Mouse (Mus musculus) C2C12 (cell line): ENCODE data around the gene Treml1. TPM values are rescaled to one million over a fixed set of nuclear protein-coding genes. Genes with fewer than 3 reads are reported as not detected.

Experiments
- H3K27me3 ChIP-seq: one replicate; pipeline ENCODE4 v1.6.1; 2011; ENCODE audit not compliant: control insufficient read depth, insufficient read depth, insufficient read length
- H3K36me3 ChIP-seq: one replicate; pipeline ENCODE4 v1.6.1; 2011; ENCODE audit not compliant: control insufficient read depth, insufficient read depth
- H3K4me3 ChIP-seq: one replicate; pipeline ENCODE4 v1.5.1; 2011; ENCODE audit warnings: mild to moderate bottlenecking, control low read depth; ENCODE audit not compliant: poor library complexity, insufficient read depth, severe bottlenecking
- H3K79me2 ChIP-seq: one replicate; pipeline ENCODE4 v1.6.1; 2011; ENCODE audit not compliant: control insufficient read depth, insufficient read depth
- H3K79me3 ChIP-seq: one replicate; pipeline ENCODE4 v1.6.1; 2011; ENCODE audit warnings: low read depth, control low read depth
- H3ac ChIP-seq: one replicate; pipeline ENCODE3; 2011; ENCODE audit warnings: low read depth; ENCODE audit not compliant: control insufficient read depth, insufficient read length
- CEBPB ChIP-seq: IDR thresholded peaks from one replicate; pipeline ENCODE4 v1.6.1; 2011; ENCODE audit warnings: low read depth, mild to moderate bottlenecking, control low read depth, moderate library complexity
- CTCF ChIP-seq: IDR thresholded peaks from one replicate; pipeline ENCODE4 v1.5.1; 2011; ENCODE audit not compliant: control insufficient read depth, insufficient read depth, insufficient read length
- FOSL1 ChIP-seq: IDR thresholded peaks from one replicate; pipeline ENCODE4 v1.8.0; 2011; ENCODE audit warnings: mild to moderate bottlenecking, low read length; ENCODE audit not compliant: poor library complexity, insufficient read depth, severe bottlenecking
- MAX ChIP-seq: IDR thresholded peaks from one replicate; pipeline ENCODE4 v1.6.1; 2011; ENCODE audit warnings: mild to moderate bottlenecking, control low read depth
- MYOD1 ChIP-seq: IDR thresholded peaks from one replicate; pipeline ENCODE4 v1.6.1; 2011; ENCODE audit warnings: low read depth; ENCODE audit not compliant: control insufficient read depth, insufficient read length
- MYOG ChIP-seq: IDR thresholded peaks from one replicate; pipeline ENCODE4 v1.6.1; 2011; ENCODE audit not compliant: control insufficient read depth, insufficient read length; ENCODE audit errors: extremely low read depth
- USF1 ChIP-seq: IDR thresholded peaks from one replicate; pipeline ENCODE4 v1.6.1; 2011; ENCODE audit warnings: low read depth, mild to moderate bottlenecking, control low read depth, moderate library complexity
- polyA plus RNA-seq: library from polyadenylated mRNA; unstranded; fragments of >200 nt; fragmentation: generic; extraction: Trizol; gene quantifications from one replicate; pipeline ENCODE4 v1.2.1, GENCODE M21; 2012; ENCODE audit warnings: missing spikeins

Gene Treml1
- polyA plus RNA-seq, 1 experiment = not detected

DNA sequence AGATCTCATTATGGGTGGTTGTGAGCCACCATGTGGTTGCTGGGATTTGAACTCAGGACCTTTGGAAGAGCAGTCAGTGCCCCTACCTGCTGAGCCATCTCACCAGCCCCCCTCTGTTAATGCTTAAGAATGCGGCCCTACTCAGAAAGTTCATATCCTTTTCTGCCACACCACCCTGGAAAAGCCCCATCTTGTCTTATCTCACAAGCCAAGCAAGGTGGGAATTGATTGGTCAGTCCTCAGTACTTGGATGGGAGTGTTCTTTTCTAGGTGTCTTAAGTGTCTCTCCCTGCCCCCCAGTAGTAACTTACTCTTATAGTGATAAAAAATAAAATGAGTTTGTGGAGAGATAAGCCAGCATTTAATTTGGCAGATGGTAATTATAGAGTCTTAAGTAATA lies 45.0 kb downstream of the Treml1 start:
- Histone ChIP-seq H3K79me3 (peaks cover 78% of the 10 kb centered on the region), H3ac (no peak overlapping the region), H3K4me3 (no peak overlapping the region), H3K79me2 (peaks cover 93% of the 10 kb centered on the region), H3K36me3 (peaks cover 32% of the 10 kb centered on the region), H3K27me3 (no peaks in the 10 kb centered on the region)
- TF ChIP-seq MYOG (no peak), FOSL1 (no peak), CEBPB (no peak), MAX (no peak), MYOD1 (no peak), CTCF (no peak), USF1 (no peak)

DNA sequence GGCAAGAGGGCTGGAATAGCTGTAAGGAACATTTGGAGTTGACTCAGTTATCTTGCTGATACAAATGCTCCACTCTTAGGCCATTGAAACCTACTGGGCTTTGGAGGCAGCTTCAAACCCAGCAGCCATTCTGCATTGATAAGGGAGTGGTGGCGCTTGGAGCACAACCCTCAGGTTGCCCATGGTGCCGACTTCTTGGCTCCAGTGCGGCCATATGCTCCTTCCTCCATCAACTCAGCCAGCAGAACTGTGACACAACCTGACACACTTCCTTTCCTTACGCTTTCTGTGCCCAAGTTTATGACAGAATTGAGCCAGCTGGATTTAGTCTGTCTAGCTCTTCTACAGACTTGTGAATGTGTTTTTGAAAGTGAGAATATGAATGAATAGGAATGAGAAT lies 47.4 kb downstream of the Treml1 start:
- no peak overlapping the region for H3K4me3 ChIP-seq
- TF ChIP-seq USF1 = no peak
- no peak for TF ChIP-seq CEBPB
- TF ChIP-seq MYOG = no peak
- TF ChIP-seq CTCF = no peak
- TF ChIP-seq FOSL1 = no peak
- TF ChIP-seq MYOD1 = no peak
- TF ChIP-seq MAX = no peak
- peaks cover 28% of the 10 kb centered on the region for H3K36me3 ChIP-seq
- peaks cover 85% of the 10 kb centered on the region for H3K79me2 ChIP-seq
- H3K27me3 ChIP-seq = no peaks in the 10 kb centered on the region
- peaks cover 70% of the 10 kb centered on the region for H3K79me3 ChIP-seq
- no peak overlapping the region for H3ac ChIP-seq

DNA sequence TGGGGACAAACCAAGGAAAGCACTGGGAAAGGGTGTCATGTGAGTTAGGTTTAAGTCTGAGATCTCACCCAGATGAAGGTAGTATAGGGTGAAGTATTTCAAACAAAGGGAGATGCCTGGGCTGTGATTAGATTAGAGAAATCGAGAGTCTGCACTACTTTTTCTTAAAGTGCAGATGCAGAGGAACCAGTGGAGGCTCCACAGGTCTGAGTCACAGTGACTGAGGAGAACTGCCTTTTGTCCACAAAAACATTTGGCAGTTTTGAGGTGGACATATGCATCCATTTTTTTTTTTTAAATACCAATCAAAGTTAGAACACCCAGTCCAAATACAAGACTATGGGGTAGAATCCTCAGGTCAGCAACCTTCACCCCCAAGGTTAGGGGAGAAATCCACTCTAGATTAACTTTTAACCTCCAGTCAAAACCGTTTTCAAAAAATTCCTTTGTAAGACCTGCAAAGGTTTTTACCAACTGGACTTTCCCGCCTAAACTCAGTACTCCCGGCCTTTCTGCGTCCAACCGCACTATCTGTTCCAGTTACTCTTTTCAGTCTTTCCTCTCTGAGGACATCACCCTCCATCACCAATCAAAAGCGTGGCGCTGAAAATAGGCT lies 48.3 kb downstream of the Treml1 start:
- Histone ChIP-seq H3K27me3 (no peaks in the 10 kb centered on the region), H3K79me3 (peaks cover 64% of the 10 kb centered on the region), H3ac (peak overlapping the region; percentile 97), H3K79me2 (peaks cover 81% of the 10 kb centered on the region), H3K4me3 (peak overlapping the region; percentile 83), H3K36me3 (peaks cover 27% of the 10 kb centered on the region)
- no peak for TF ChIP-seq MYOD1
- TF ChIP-seq MAX = no peak
- no peak for TF ChIP-seq MYOG
- TF ChIP-seq FOSL1 = no peak
- no peak for TF ChIP-seq CEBPB
- TF ChIP-seq CTCF = no peak
- TF ChIP-seq USF1 = no peak

DNA sequence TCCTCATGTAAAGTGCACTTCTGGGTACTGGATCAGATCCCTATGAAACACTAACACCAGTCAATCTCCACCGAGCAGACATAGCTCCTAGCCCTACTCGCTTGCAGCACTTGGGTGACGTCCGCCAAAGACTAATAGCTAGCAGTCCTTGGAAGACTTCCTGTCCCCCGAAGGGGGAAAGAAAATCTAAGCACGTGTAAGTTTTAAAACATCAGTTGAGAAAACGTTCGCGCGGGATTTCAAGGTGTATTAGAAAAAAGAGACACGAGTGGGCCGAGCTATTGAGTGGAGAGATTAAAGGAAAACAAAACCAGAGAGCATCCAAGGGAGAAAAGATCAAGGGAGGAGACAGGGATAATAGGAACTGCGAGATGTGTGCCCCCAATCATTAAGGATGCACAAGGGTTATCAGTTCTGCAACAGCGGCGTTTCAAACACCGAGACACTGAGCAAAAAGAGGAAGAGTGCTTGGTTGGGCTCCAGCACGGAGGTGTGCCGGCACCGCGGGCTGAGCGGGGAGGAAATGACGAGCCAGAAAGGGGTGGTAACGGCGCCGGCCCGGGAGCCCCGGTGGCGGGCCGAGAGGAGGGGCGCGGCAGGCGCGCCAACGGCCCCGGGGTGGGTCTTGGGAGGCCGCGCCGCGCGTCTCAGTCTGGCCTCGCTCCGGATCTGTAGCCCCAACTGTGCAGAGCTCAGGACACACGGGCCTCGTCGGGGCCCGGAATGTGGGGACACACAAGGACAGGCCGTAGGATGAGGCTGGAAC lies 49.0 kb downstream of the Treml1 start:
- peaks cover 62% of the 10 kb centered on the region for H3K79me3 ChIP-seq
- H3K36me3 ChIP-seq = peaks cover 26% of the 10 kb centered on the region
- H3K79me2 ChIP-seq = peaks cover 78% of the 10 kb centered on the region
- peak overlapping the region; percentile 83 for H3K4me3 ChIP-seq
- H3K27me3 ChIP-seq = no peaks in the 10 kb centered on the region
- TF ChIP-seq MAX = no peak
- TF ChIP-seq MYOD1 = no peak
- no peak for TF ChIP-seq USF1
- peak overlapping the region; percentile 97 for H3ac ChIP-seq

DNA sequence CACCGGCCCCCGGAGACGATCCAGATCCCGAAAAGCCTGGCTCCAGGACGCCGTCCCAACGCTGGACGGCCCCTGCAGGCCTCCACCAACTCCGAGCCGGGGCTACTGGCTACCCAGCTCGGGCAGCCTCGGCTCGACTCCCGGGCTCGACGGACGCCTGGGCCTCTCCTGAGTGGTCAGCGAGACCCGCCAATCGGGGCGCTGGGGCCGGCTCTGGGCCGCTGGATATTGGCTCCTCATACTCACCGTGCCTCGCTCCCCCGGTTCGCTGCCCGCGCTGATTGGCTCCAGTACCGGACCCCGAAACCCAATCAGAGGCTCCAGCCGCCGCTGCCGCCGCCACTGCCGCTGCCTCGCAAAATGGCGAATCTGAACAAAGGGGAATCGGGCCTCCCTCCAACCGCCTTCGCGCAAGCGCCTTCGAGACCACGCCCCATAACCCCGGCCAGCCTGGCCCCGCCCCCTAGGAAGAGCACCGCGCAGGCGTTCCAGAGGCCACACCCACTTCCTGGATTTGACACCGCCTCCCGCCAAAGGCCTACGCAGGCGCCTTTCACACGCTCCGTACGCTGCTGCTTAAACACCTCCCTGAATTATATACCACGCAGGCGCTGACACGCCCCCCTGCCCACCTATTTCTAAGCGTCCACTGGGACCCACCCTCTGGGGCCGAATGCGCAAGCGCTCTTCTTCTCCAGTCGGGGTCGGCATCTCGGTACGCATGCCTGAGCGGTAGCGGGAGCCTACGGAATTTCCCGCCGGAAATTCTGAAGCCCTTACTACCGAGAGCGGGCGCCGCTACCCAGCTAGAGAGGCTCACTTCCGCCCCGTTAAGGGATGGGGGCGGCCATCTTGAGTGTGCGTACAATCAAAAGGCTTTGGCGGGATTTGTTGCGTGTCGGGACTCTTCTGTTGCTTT lies 49.9 kb downstream of the Treml1 start, which contains the start of the genes Nfya and Oard1:
Nfya (minus strand) TSS at position 527 of the 919 bp plus-strand sequence.
Oard1 (plus strand) TSS at position 635 of the 919 bp plus-strand sequence.
- H3ac ChIP-seq = peak within 1 kb of the TSS; percentile 97
- TF ChIP-seq CTCF (no peak), MAX (peak; percentile 88), MYOD1 (no peak), MYOG (no peak), CEBPB (no peak)
- peaks cover 69% of the 10 kb centered on the region for H3K79me2 ChIP-seq
- peaks cover 54% of the 10 kb centered on the region for H3K79me3 ChIP-seq
- peaks cover 19% of the 10 kb centered on the region for H3K36me3 ChIP-seq
- peak within 1 kb of the TSS; percentile 83 for H3K4me3 ChIP-seq
- H3K27me3 ChIP-seq = no peaks in the 10 kb centered on the region
